Mouse (Mus musculus) hindbrain, postnatal 0 days (tissue): ENCODE results near the gene Cacna2d1. TPM values are rescaled to one million over a fixed set of nuclear protein-coding genes. Genes with fewer than 3 reads are reported as not detected.
A peak's percentile ranks its signal among the peaks of the same experiment; 100 is the strongest.

ENCODE experiments used
- ATAC-seq: fragments of 200-750 bp; cut with Nextera tagmentation; 2 replicates; pipeline ENCODE4 v1.8.0; 2017; ENCODE audit warnings: mild to moderate bottlenecking, moderate TSS enrichment, moderate library complexity
- DNase-seq: peaks from one replicate; pipeline ENCODE4 v3.0.0-alpha.2; 2015; ENCODE audit warnings: low spot score
- H3K27ac ChIP-seq: fragments of 300-500 bp; sonication (generic); 2 replicates; pipeline ENCODE4 v1.5.1; 2014; ENCODE audit warnings: mild to moderate bottlenecking
- H3K27me3 ChIP-seq: fragments of 300-500 bp; sonication (generic); 2 replicates; pipeline ENCODE4 v1.6.1; 2014; ENCODE audit warnings: low read length, mixed read lengths; ENCODE audit not compliant: insufficient read depth
- H3K36me3 ChIP-seq: fragments of 300-500 bp; sonication (generic); 2 replicates; pipeline ENCODE4 v1.6.1; 2014; ENCODE audit warnings: low read length, mixed read lengths; ENCODE audit not compliant: insufficient read depth
- H3K4me1 ChIP-seq: fragments of 300-500 bp; sonication (generic); 2 replicates; pipeline ENCODE4 v1.6.1; 2014; ENCODE audit warnings: antibody characterized with exemption, low read length, mixed read lengths; ENCODE audit not compliant: insufficient read depth
- H3K4me2 ChIP-seq: fragments of 300-500 bp; sonication (generic); 2 replicates; pipeline ENCODE4 v1.6.1; 2014; ENCODE audit warnings: low read depth, mild to moderate bottlenecking, low read length, moderate library complexity, mixed read lengths
- H3K4me3 ChIP-seq: fragments of 300-500 bp; sonication (generic); 2 replicates; pipeline ENCODE4 v1.5.1; 2014; ENCODE audit warnings: low read length
- H3K9ac ChIP-seq: fragments of 300-500 bp; sonication (generic); replicated peaks from 2 replicates; pipeline ENCODE4 v1.6.1; 2014; ENCODE audit warnings: mild to moderate bottlenecking, low read length, moderate library complexity, mixed read lengths
- H3K9me3 ChIP-seq: fragments of 300-500 bp; sonication (generic); 2 replicates; pipeline ENCODE4 v1.6.1; 2016; ENCODE audit warnings: low read length, mixed read lengths
- CTCF ChIP-seq: IDR thresholded peaks from 2 replicates; pipeline ENCODE4 v1.5.1; 2016; ENCODE audit warnings: antibody characterized with exemption, control low read depth, low read depth
- WGBS: fragments of 180-500 bp; shearing (Covaris S2); extraction: QIAGEN DNeasy Blood & Tissue Kit; methylation state at CpG from one replicate; pipeline ENCODE4 v1.1.7; 2014; 5-methylcytosine and 5-hydroxymethylcytosine counted together
- polyA plus RNA-seq: library from polyadenylated mRNA; unstranded; fragments of >200 nt; fragmentation: Nextera tagmentation; extraction: Ambion mirVana; gene quantifications from 2 replicates; pipeline ENCODE4 v1.2.1, GENCODE M21; 2015
- total RNA-seq: library from RNA; depleted of rRNA; stranded (reverse); fragments of >200 nt; gene quantifications from 2 replicates; pipeline ENCODE4 v1.2.3, GENCODE M21; 2014

Cacna2d1 gene
- total and polyA plus RNA-seq, 2 experiments from 2014 or later: 36.3 to 58.8 TPM

- H3K36me3 ChIP-seq: no peaks in the 10 kb centered on the region
- H3K4me2 ChIP-seq: no peak overlapping the region
- H3K9me3 ChIP-seq: no peaks in the 10 kb centered on the region
- WGBS: 82% methylated on average over 4 of the region's 4 CpGs
- ATAC-seq: no peak
- no peaks in the 10 kb centered on the region for H3K4me1 ChIP-seq
- H3K9ac ChIP-seq: no peak overlapping the region
- H3K4me3 ChIP-seq: no peak overlapping the region
- no peak for DNase-seq
- TF ChIP-seq CTCF: no peak
- no peak overlapping the region for H3K27ac ChIP-seq
- no peaks in the 10 kb centered on the region for H3K27me3 ChIP-seq
Observed at GRCm38 (mm10) chr5:16357709-16358108, 423.2 kb downstream of the Cacna2d1 start.

DNA sequence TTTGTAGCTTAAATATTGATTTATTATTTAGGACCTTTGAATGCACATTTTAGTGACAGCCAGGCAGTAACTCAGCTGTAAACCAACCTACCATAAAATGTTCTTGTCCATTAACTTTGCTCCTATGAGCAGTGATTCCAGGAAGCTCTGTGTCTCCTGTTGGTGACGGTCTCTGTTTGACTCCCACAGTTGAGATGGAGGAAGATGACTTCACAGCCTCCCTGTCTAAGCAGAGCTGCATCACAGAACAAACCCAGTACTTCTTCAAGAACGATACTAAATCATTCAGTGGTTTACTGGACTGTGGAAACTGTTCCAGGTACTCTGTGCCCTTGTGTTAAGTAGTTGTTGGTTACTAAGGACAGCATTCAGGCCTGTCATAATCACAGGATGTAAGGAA is 427.6 kb downstream of the Cacna2d1 start:
- H3K9ac ChIP-seq: no peak overlapping the region
- H3K36me3 ChIP-seq: no peaks in the 10 kb centered on the region
- H3K27me3 ChIP-seq: no peaks in the 10 kb centered on the region
- H3K4me2 ChIP-seq: no peak overlapping the region
- no peaks in the 10 kb centered on the region for H3K9me3 ChIP-seq
- H3K4me3 ChIP-seq: no peak overlapping the region
- 80% methylated on average over 2 of the region's 2 CpGs for WGBS
- ATAC-seq: no peak
- DNase-seq: no peak
- H3K4me1 ChIP-seq: no peaks in the 10 kb centered on the region
- TF ChIP-seq CTCF: no peak
- H3K27ac ChIP-seq: no peak overlapping the region

DNA sequence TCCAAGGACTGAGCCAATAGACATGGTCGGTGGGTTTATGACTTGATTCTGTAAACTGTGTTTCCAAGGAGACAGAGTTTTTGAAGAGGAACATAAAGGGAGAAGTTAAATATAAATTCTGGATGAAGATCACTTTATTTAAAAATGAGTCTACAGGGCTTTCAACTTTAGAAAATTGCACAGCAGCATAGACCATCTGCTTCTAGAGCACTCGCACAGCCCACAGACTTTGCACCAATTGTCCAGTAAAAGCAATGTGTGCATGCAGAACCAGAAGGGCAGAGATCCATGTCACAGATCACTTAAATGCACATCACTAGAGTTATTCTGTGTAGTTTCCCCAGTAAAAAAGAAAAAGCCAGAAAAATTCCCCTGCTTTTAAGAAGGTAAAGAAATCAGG is 428.7 kb downstream of the Cacna2d1 start:
- Histone ChIP-seq H3K27me3 (no peaks in the 10 kb centered on the region), H3K4me3 (no peak overlapping the region), H3K9me3 (no peaks in the 10 kb centered on the region), H3K9ac (no peak overlapping the region), H3K27ac (no peak overlapping the region), H3K36me3 (no peaks in the 10 kb centered on the region), H3K4me1 (no peaks in the 10 kb centered on the region), H3K4me2 (no peak overlapping the region)
- WGBS: 82% methylated on average over 2 of the region's 2 CpGs
- DNase-seq: no peak
- TF ChIP-seq CTCF: no peak
- ATAC-seq: no peak

DNA sequence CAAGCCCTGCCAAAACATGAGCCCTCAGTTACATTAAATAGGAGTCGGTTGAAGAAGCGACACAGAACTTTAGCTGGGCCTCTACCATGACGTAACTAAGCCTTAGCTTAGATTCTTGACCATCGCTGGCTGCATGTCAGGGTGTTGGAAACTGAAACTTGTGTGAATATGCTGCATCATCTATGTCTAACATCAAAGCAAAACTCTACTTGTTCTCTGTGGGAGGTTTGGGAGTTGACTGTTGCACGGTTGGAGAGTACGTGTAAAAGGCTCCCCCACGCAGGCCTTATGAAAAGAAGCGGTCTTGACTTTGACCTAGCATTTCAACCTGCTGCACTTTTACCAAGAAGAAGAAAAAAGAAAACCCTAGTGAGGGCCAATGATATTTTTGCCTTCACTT is 436.2 kb downstream of the Cacna2d1 start:
- H3K27ac ChIP-seq: no peak overlapping the region
- no peaks in the 10 kb centered on the region for H3K27me3 ChIP-seq
- H3K36me3 ChIP-seq: no peaks in the 10 kb centered on the region
- H3K4me2 ChIP-seq: no peak overlapping the region
- whole genome bisulfite sequencing: 77% methylated on average over 8 of the region's 8 CpGs
- H3K4me3 ChIP-seq: no peak overlapping the region
- no peak for TF ChIP-seq CTCF
- no peaks in the 10 kb centered on the region for H3K4me1 ChIP-seq
- ATAC-seq (no peak), DNase-seq (no peak)
- H3K9ac ChIP-seq: no peak overlapping the region
- no peaks in the 10 kb centered on the region for H3K9me3 ChIP-seq

DNA sequence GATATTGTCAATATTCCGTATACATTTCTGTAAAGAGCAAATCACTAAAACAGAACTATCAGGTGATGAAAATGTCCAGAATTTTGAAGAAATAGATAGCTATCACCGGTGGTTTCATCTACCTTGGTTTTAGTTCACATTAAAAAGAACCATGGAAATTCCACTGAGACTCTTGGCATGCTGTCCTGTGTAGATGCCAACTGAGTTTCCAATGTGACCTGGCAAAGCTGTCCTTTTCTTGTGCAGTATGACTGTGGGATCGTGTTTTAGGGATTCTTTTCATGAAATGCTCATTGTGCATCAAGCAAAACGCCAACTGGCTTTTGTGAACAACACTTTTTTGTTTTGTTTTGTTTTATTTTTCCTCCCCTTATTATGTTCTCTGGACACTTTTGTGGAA is 439.5 kb downstream of the Cacna2d1 start:
- no peak overlapping the region for H3K4me2 ChIP-seq

GRCm38 (mm10) chr5:16376329-16376908 is 441.9 kb downstream of the Cacna2d1 start:
- Histone ChIP-seq H3K36me3 (no peaks in the 10 kb centered on the region), H3K4me1 (no peaks in the 10 kb centered on the region), H3K27me3 (no peaks in the 10 kb centered on the region), H3K4me2 (no peak overlapping the region), H3K4me3 (no peak overlapping the region), H3K9me3 (no peaks in the 10 kb centered on the region), H3K27ac (no peak overlapping the region), H3K9ac (no peak overlapping the region)
- no peak for TF ChIP-seq CTCF
- no peak for ATAC-seq
- 91% methylated on average over 3 of the region's 3 CpGs for WGBS
- DNase-seq: no peak

More for the DNA sequence above, 439.5 kb downstream of the Cacna2d1 start:
- Histone ChIP-seq H3K36me3 (no peaks in the 10 kb centered on the region), H3K4me3 (no peak overlapping the region), H3K9ac (no peak overlapping the region), H3K27me3 (no peaks in the 10 kb centered on the region), H3K9me3 (no peaks in the 10 kb centered on the region), H3K27ac (no peak overlapping the region), H3K4me1 (no peaks in the 10 kb centered on the region)
- peak; percentile 2 for DNase-seq
- TF ChIP-seq CTCF: no peak
- ATAC-seq: no peak
- WGBS: 66% methylated on average over 4 of the region's 4 CpGs

DNA sequence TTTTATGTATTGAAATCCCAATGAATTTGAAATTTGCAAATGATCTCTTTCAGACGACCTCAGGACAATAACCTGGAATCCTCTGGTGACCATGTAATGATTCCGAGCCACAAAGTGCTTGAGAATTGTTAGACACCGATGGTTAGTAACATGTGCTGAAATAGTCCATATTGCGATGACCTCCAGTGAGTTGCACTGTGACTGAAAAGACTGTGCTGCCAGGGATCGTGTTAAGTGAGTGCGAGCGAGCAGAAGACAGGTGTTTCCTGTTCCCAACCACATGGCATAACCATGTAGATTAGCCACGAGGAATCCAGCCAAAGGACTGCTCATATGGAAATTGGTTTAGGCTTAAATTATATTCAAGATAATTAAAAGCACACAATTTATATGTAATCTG is 475.5 kb downstream of the Cacna2d1 start:
- no peak for TF ChIP-seq CTCF
- no peak for DNase-seq

More for the DNA sequence above, 475.5 kb downstream of the Cacna2d1 start:
- 84% methylated on average over 8 of the region's 8 CpGs for WGBS
- Histone ChIP-seq H3K9ac (no peak overlapping the region), H3K4me1 (no peaks in the 10 kb centered on the region), H3K9me3 (no peaks in the 10 kb centered on the region), H3K27ac (no peak overlapping the region), H3K36me3 (no peaks in the 10 kb centered on the region), H3K4me2 (no peak overlapping the region), H3K4me3 (no peak overlapping the region), H3K27me3 (no peaks in the 10 kb centered on the region)
- no peak for ATAC-seq
